Mouse (Mus musculus) heart, adult 2 months (tissue): ENCODE measurements at regions not wholly inside any gene's neighbourhood (a gene's known extent, or its start where the extent isn't known, plus 50 kb on each side); places are given as distances from the start of the nearest gene placed in this dataset.

Source experiments
- DNase-seq, 2 experiments: peaks; one replicate each; pipeline ENCODE4 v3.0.0; 2021
- H3K27ac ChIP-seq: fragments of 200-600 bp; 2 replicates; pipeline ENCODE4 v1.8.1; 2022
- H3K27me3 ChIP-seq: fragments of 200-500 bp; 2 replicates; pipeline ENCODE4 v1.6.1; 2012; ENCODE audit warnings: mild to moderate bottlenecking, low read length, inconsistent platforms, mixed read lengths; ENCODE audit not compliant: control insufficient read depth, insufficient read depth
- H3K36me3 ChIP-seq: fragments of 200-500 bp; 2 replicates; pipeline ENCODE4 v1.6.1; 2012; ENCODE audit warnings: low read length, inconsistent platforms; ENCODE audit not compliant: control insufficient read depth, insufficient read depth
- H3K4me1 ChIP-seq: fragments of 200-500 bp; 2 replicates; pipeline ENCODE4 v1.6.1; 2011; ENCODE audit warnings: low read length; ENCODE audit not compliant: control insufficient read depth, insufficient read depth
- H3K4me3 ChIP-seq: fragments of 200-600 bp; 2 replicates; pipeline ENCODE4 v1.8.1; 2022
- H3K79me2 ChIP-seq: fragments of 200-500 bp; replicated peaks from 2 replicates; pipeline ENCODE4 v1.6.1; 2012; ENCODE audit warnings: mild to moderate bottlenecking, inconsistent platforms, low read length, moderate library complexity, mixed read lengths; ENCODE audit not compliant: control insufficient read depth, insufficient read depth
- H3K9ac ChIP-seq: fragments of 200-500 bp; 2 replicates; pipeline ENCODE4 v1.6.1; 2012; ENCODE audit warnings: low read depth, mild to moderate bottlenecking, control low read depth, inconsistent platforms, low read length, mixed read lengths
- CTCF ChIP-seq: fragments of 200-600 bp; IDR thresholded peaks from 2 replicates; pipeline ENCODE4 v1.8.1; 2022; ENCODE audit warnings: antibody characterized with exemption, mild to moderate bottlenecking, moderate library complexity
- EP300 ChIP-seq: fragments of 200-500 bp; IDR thresholded peaks from 2 replicates; pipeline ENCODE4 v1.6.1; 2011; ENCODE audit warnings: low read depth, low read length, control low read depth; ENCODE audit not compliant: insufficient read depth
- POLR2A ChIP-seq: fragments of 200-500 bp; IDR thresholded peaks from 2 replicates; pipeline ENCODE4 v1.6.1; 2011; ENCODE audit warnings: mild to moderate bottlenecking, low read depth, low read length, control low read depth; ENCODE audit not compliant: insufficient read depth
- WGBS: fragments of 180-500 bp; shearing (Covaris S2); methylation state at CpG from one replicate; pipeline ENCODE4 v1.1.7; 2018; 5-methylcytosine and 5-hydroxymethylcytosine counted together
- intact Hi-C: fragments of 180-260 bp; cut with DNase I; formaldehyde crosslinking; loops from one replicate; pipeline ENCODE4 v1.15.1; 2025

- Histone ChIP-seq H3K36me3 (no peaks in the 10 kb centered on the region), H3K27ac (no peak overlapping the region), H3K4me3 (no peak overlapping the region), H3K4me1 (no peaks in the 10 kb centered on the region), H3K27me3 (no peaks in the 10 kb centered on the region), H3K9ac (no peak overlapping the region), H3K79me2 (no peaks in the 10 kb centered on the region)
- intact Hi-C loops, result no loop called here
- TF ChIP-seq EP300, result no peak
- TF ChIP-seq POLR2A, result no peak
- TF ChIP-seq CTCF, result no peak
- 65% methylated on average over 2 of the region's 2 CpGs for WGBS
- no peak for DNase-seq
These were observed 115.0 kb downstream of the D3Ertd751e start for GRCm38 (mm10) chr3:41857446-41857845.

GRCm38 (mm10) chr3:41862674-41863073 is 120.3 kb downstream of the D3Ertd751e start:
- TF ChIP-seq POLR2A (no peak), EP300 (no peak), CTCF (no peak)
- no peaks in the 10 kb centered on the region for H3K27me3 ChIP-seq
- H3K27ac ChIP-seq, result no peak overlapping the region
- no peak for DNase-seq
- no peak overlapping the region for H3K9ac ChIP-seq
- H3K36me3 ChIP-seq, result no peaks in the 10 kb centered on the region
- intact Hi-C loops, result no loop called here
- no peak overlapping the region for H3K4me3 ChIP-seq
- H3K4me1 ChIP-seq, result no peaks in the 10 kb centered on the region
- H3K79me2 ChIP-seq, result no peaks in the 10 kb centered on the region

GRCm38 (mm10) chr3:41908952-41909351 is 166.5 kb downstream of the D3Ertd751e start:
- Histone ChIP-seq H3K9ac (no peak overlapping the region), H3K27ac (no peak overlapping the region), H3K27me3 (no peaks in the 10 kb centered on the region), H3K36me3 (no peaks in the 10 kb centered on the region), H3K4me1 (no peaks in the 10 kb centered on the region), H3K79me2 (no peaks in the 10 kb centered on the region), H3K4me3 (no peak overlapping the region)
- no peak for DNase-seq
- TF ChIP-seq CTCF, result no peak
- TF ChIP-seq POLR2A, result no peak
- intact Hi-C loops, result no loop called here
- WGBS, result 75% methylated on average over 6 of the region's 6 CpGs

- no peak for TF ChIP-seq EP300
- TF ChIP-seq POLR2A, result no peak
- intact Hi-C loops, result no loop called here
- no peaks in the 10 kb centered on the region for H3K27me3 ChIP-seq
- H3K4me3 ChIP-seq, result no peak overlapping the region
- H3K9ac ChIP-seq, result no peak overlapping the region
- WGBS, result 45% methylated on average over 2 of the region's 2 CpGs
- H3K4me1 ChIP-seq, result no peaks in the 10 kb centered on the region
- no peaks in the 10 kb centered on the region for H3K79me2 ChIP-seq
- no peak overlapping the region for H3K27ac ChIP-seq
- no peaks in the 10 kb centered on the region for H3K36me3 ChIP-seq
- DNase-seq, result no peak
These were observed 170.8 kb downstream of the D3Ertd751e start for GRCm38 (mm10) chr3:41913190-41913589.

GRCm38 (mm10) chr3:41939843-41940242 is 197.4 kb downstream of the D3Ertd751e start:
- TF ChIP-seq EP300, result no peak
- no peak for TF ChIP-seq CTCF
- no peak for TF ChIP-seq POLR2A
- intact Hi-C loops, result no loop called here
- Histone ChIP-seq H3K79me2 (no peaks in the 10 kb centered on the region), H3K4me3 (no peak overlapping the region), H3K27ac (no peak overlapping the region), H3K9ac (no peak overlapping the region), H3K4me1 (no peaks in the 10 kb centered on the region), H3K36me3 (no peaks in the 10 kb centered on the region), H3K27me3 (no peaks in the 10 kb centered on the region)
- whole genome bisulfite sequencing, result 46% methylated on average over 4 of the region's 4 CpGs
- DNase-seq, result no peak

GRCm38 (mm10) chr3:41942964-41943363 is 200.6 kb downstream of the D3Ertd751e start:
- Histone ChIP-seq H3K4me1 (no peaks in the 10 kb centered on the region), H3K27me3 (no peaks in the 10 kb centered on the region), H3K79me2 (no peaks in the 10 kb centered on the region), H3K36me3 (no peaks in the 10 kb centered on the region), H3K4me3 (no peak overlapping the region), H3K9ac (no peak overlapping the region), H3K27ac (no peak overlapping the region)
- TF ChIP-seq POLR2A (no peak), CTCF (no peak), EP300 (no peak)
- intact Hi-C loops, result no loop called here
- WGBS, result 8% methylated on average over 6 of the region's 6 CpGs
- DNase-seq, result no peak

DNA sequence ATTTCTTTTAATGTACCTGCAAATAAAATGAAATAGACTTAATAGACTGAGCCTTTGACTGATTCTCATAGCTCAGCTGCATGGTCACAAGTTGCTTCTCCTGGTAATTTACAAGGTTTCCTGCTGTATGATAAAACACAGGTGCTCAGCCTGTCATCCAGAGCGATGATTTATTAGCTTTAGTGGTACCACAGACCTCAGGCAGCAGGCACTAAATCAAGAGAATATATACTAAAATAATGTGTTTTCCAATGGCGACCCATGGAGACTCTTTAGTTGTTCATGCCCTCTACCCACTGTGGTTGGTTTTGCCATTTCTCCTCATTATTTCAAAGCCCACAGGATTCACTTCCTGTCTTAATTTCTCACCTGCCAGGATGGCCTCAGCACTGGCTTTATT is 207.0 kb downstream of the D3Ertd751e start:
- intact Hi-C loops, result no loop called here
- Histone ChIP-seq H3K27me3 (no peaks in the 10 kb centered on the region), H3K36me3 (no peaks in the 10 kb centered on the region), H3K9ac (no peak overlapping the region), H3K4me1 (no peaks in the 10 kb centered on the region), H3K79me2 (no peaks in the 10 kb centered on the region), H3K4me3 (no peak overlapping the region), H3K27ac (no peak overlapping the region)
- 71% methylated on average over 2 of the region's 2 CpGs for WGBS
- TF ChIP-seq CTCF, result no peak
- no peak for TF ChIP-seq POLR2A
- TF ChIP-seq EP300, result no peak
- no peak for DNase-seq
